Mouse (Mus musculus): ENCODE results near the gene Fbxl4. TPM values are rescaled to one million over a fixed set of nuclear protein-coding genes. Genes with fewer than 3 reads are reported as not detected.
"Not testable (repeated sequence)": the region's sequence is repeated elsewhere in the genome, so short reads cannot be mapped to it uniquely, and the experiment has no call there.

The Fbxl4 gene
- 24.4 and 26.2 TPM in 2 replicates for polyA plus RNA-seq (2012; rRNA removed)

DNA sequence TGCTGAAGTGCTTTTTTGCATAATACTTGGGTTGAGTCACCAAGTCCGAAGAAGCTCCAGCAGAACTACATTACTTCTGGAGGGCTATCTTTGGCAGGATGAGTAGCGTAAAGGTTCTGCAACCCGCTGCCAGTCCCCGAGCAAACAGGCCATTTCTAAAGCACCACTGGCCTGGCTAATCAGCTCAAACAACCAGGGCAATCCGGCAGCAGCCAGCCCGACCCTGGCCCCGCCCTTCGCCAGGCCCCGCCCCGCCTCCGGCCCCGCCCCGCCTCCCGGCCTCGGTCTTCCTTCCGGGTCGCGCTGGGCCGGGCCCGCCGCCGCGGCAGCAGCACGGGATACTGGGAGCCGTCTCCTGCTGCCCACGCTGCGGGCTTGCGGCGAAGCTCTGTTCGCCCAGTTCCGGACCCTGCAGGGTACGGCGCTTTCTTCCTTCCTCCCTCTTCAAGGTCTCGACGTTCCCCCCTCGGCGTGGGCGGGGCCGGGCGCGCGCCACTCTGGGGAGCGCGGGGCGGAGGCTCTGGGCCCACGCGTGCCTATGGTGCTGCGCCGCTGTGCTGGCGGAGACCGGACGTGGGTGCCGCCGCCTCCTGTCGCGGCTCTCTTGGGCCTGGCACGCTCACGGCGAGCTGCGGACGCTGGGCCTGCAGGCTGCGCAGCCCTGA is at the start of gene Fbxl4:
TSS of gene Fbxl4 (plus strand) at position 278 of the 665 bp plus-strand sequence.
- peak within 1 kb of the TSS; percentile 72 for H3K4me3 ChIP-seq (replicated peaks; ENCODE audit: insufficient read depth, low read depth, low read length)
- WGBS: under 1% methylated on average over 62 of the region's 62 CpGs
- no peaks in the 10 kb centered on the region for H3K27me3 ChIP-seq (ENCODE audit: control insufficient read depth, insufficient read depth, low read length)
- no peaks in the 10 kb centered on the region for H3K4me1 ChIP-seq (ENCODE audit: control insufficient read depth, insufficient read depth, low read length)
- DNase-seq: peak; percentile 84 to 88
- no peak for TF ChIP-seq CTCF (IDR thresholded peaks at IDR 0.05; ENCODE audit: borderline replicate concordance, insufficient read depth, low read depth, low read length)
- TF ChIP-seq POLR2A (IDR thresholded peaks at IDR 0.05; ENCODE audit: borderline replicate concordance, insufficient read depth, low read length): peak; percentile 28; the same call in 1 of the 2 replicates
- peak within 1 kb of the TSS; percentile 84 for H3K27ac ChIP-seq (ENCODE audit: insufficient read depth, low read length)

DNA sequence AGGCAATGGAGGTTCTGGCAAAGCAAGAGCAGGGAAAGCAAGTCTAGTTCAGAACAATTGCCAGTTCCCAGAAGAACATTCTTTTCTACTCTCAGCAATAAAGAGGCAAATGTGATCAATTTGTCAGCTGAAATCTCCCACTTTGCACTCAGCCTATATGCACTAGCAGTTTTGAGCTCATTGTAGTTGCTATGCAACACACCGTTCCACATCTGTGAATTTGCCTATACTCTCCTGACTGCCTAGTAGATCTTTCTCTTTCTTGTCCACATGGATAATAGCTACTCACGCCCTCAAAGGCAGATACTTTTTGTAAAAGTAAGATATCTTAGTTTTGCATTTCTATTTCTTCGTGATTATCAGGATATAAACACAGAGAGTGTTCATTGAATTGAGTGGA is 42.8 kb upstream of the Fbxl4 start:
- no peaks in the 10 kb centered on the region for H3K4me1 ChIP-seq (ENCODE audit: control insufficient read depth, insufficient read depth, low read length)
- no peak overlapping the region for H3K27ac ChIP-seq (ENCODE audit: insufficient read depth, low read length)
- WGBS: 85% methylated on average over 3 of the region's 3 CpGs
- no peaks in the 10 kb centered on the region for H3K27me3 ChIP-seq (ENCODE audit: control insufficient read depth, insufficient read depth, low read length)
- TF ChIP-seq CTCF (IDR thresholded peaks at IDR 0.05; ENCODE audit: borderline replicate concordance, insufficient read depth, low read depth, low read length): no peak
- no peak for TF ChIP-seq POLR2A (IDR thresholded peaks at IDR 0.05; ENCODE audit: borderline replicate concordance, insufficient read depth, low read length)
- DNase-seq: no peak
- no peak overlapping the region for H3K4me3 ChIP-seq (replicated peaks; ENCODE audit: insufficient read depth, low read depth, low read length)

DNA sequence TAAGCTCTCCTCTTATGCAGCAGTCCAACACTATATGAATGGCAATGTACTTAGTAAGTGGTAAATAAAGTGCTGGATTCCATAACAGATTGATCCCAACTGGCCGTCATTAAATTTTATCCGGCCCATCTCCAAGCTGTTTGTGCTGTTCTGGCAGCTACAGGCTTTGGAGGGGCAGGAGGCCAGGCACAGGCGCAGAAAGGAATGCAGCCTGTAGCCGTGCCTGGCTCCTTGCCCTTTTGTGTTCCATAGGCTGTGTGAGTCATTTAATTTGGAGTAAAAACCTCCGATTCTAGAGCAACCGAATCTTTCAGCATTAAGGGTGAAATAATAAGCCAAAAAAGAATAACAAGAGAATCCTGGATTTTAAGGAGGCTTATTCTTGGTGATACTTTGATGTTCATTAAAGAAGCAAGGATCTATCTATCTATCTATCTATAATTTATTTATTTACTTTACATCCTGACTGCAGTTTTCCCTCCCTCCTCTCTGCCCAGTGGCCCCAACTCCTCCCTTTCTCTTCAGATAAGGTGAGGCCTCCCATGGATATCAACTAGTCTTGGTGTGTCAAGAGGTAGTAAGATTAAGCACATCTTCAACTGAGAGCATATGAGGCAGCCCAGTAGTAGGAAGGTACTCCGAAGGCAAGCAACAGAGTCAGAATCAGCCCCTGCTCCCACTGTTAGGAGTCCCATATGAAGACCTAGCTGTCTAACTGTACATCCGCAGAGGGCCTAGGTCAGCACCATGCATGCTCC is 14.3 kb upstream of the Fbxl4 start:
- H3K27ac ChIP-seq (ENCODE audit: insufficient read depth, low read length): no peak overlapping the region
- DNase-seq: peak in 1 of 2 experiments; percentile 45
- TF ChIP-seq CTCF (IDR thresholded peaks at IDR 0.05; ENCODE audit: borderline replicate concordance, insufficient read depth, low read depth, low read length): no peak
- no peak for TF ChIP-seq POLR2A (IDR thresholded peaks at IDR 0.05; ENCODE audit: borderline replicate concordance, insufficient read depth, low read length)
- 30% methylated on average over 8 of the region's 8 CpGs for WGBS
- H3K27me3 ChIP-seq (ENCODE audit: control insufficient read depth, insufficient read depth, low read length): no peaks in the 10 kb centered on the region
- H3K4me3 ChIP-seq (replicated peaks; ENCODE audit: insufficient read depth, low read depth, low read length): no peak overlapping the region
- peaks cover 3% of the 10 kb centered on the region; the same call in 1 of the 2 replicates for H3K4me1 ChIP-seq (ENCODE audit: control insufficient read depth, insufficient read depth, low read length)

DNA sequence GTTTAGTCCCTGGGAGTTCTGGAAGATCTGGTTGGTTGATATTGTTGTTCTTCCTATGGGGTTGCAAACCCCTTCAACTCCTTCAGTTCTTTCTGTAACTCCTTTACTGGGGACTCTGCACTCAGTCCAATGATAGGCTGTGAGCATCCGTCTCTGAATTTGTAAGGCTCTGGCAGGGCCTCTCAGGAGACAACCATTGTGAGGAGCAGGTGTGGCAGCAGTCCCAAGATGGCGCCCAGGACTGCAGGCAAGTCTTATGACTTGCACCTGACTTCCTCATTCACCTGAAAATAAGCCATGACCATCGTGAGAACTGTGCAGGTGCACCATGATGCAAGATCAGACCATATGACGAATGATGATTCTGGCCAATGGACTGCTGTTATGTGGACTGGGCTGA is 8.3 kb upstream of the Fbxl4 start:
- not testable (repeated sequence) for H3K27me3 ChIP-seq (ENCODE audit: control insufficient read depth, insufficient read depth, low read length); DNase-seq; H3K4me1 ChIP-seq (ENCODE audit: control insufficient read depth, insufficient read depth, low read length); H3K27ac ChIP-seq (ENCODE audit: insufficient read depth, low read length); H3K4me3 ChIP-seq (replicated peaks; ENCODE audit: insufficient read depth, low read depth, low read length)
- WGBS: 87% methylated on average over 4 of the region's 4 CpGs

- DNase-seq: no peak
- WGBS: 10% methylated on average over 10 of the region's 10 CpGs
- H3K27me3 ChIP-seq (ENCODE audit: control insufficient read depth, insufficient read depth, low read length): no peaks in the 10 kb centered on the region
- TF ChIP-seq CTCF (IDR thresholded peaks at IDR 0.05; ENCODE audit: borderline replicate concordance, insufficient read depth, low read depth, low read length): no peak
- TF ChIP-seq POLR2A (IDR thresholded peaks at IDR 0.05; ENCODE audit: borderline replicate concordance, insufficient read depth, low read length): no peak
- peak overlapping the region; percentile 84 for H3K27ac ChIP-seq (ENCODE audit: insufficient read depth, low read length)
- peak overlapping the region; percentile 72 for H3K4me3 ChIP-seq (replicated peaks; ENCODE audit: insufficient read depth, low read depth, low read length)
- no peaks in the 10 kb centered on the region for H3K4me1 ChIP-seq (ENCODE audit: control insufficient read depth, insufficient read depth, low read length)
Observed at GRCm38 (mm10) chr4:22357931-22358300, 573 bp downstream of the Fbxl4 start.

- Histone ChIP-seq H3K4me3 (replicated peaks; ENCODE audit: insufficient read depth, low read depth, low read length) (no peak overlapping the region), H3K27ac (ENCODE audit: insufficient read depth, low read length) (no peak overlapping the region), H3K27me3 (ENCODE audit: control insufficient read depth, insufficient read depth, low read length) (no peaks in the 10 kb centered on the region), H3K4me1 (ENCODE audit: control insufficient read depth, insufficient read depth, low read length) (no peaks in the 10 kb centered on the region)
- TF ChIP-seq CTCF (IDR thresholded peaks at IDR 0.05; ENCODE audit: borderline replicate concordance, insufficient read depth, low read depth, low read length) (no peak), POLR2A (IDR thresholded peaks at IDR 0.05; ENCODE audit: borderline replicate concordance, insufficient read depth, low read length) (no peak)
- DNase-seq: no peak
- 86% methylated on average over 10 of the region's 10 CpGs for WGBS
Observed at GRCm38 (mm10) chr4:22358487-22358886, 1.1 kb downstream of the Fbxl4 start.

GRCm38 (mm10) chr4:22367368-22367767 is 10.0 kb downstream of the Fbxl4 start:
- DNase-seq: no peak
- TF ChIP-seq POLR2A (IDR thresholded peaks at IDR 0.05; ENCODE audit: borderline replicate concordance, insufficient read depth, low read length): no peak
- TF ChIP-seq CTCF (IDR thresholded peaks at IDR 0.05; ENCODE audit: borderline replicate concordance, insufficient read depth, low read depth, low read length): no peak
- Histone ChIP-seq H3K27ac (ENCODE audit: insufficient read depth, low read length) (no peak overlapping the region), H3K27me3 (ENCODE audit: control insufficient read depth, insufficient read depth, low read length) (no peaks in the 10 kb centered on the region), H3K4me1 (ENCODE audit: control insufficient read depth, insufficient read depth, low read length) (no peaks in the 10 kb centered on the region), H3K4me3 (replicated peaks; ENCODE audit: insufficient read depth, low read depth, low read length) (no peak overlapping the region)
- WGBS: 70% methylated on average over 5 of the region's 5 CpGs

- 32% methylated on average over 1 of the region's 1 CpGs for WGBS
- no peak overlapping the region for H3K4me3 ChIP-seq (replicated peaks; ENCODE audit: insufficient read depth, low read depth, low read length)
Observed at GRCm38 (mm10) chr4:22378516-22378915, 21.2 kb downstream of the Fbxl4 start.

More at GRCm38 (mm10) chr4:22378516-22378915, 21.2 kb downstream of the Fbxl4 start:
- Histone ChIP-seq H3K27ac (ENCODE audit: insufficient read depth, low read length) (no peak overlapping the region), H3K4me1 (ENCODE audit: control insufficient read depth, insufficient read depth, low read length) (peaks cover 3% of the 10 kb centered on the region; the same call in 1 of the 2 replicates), H3K27me3 (ENCODE audit: control insufficient read depth, insufficient read depth, low read length) (no peaks in the 10 kb centered on the region)
- TF ChIP-seq CTCF (IDR thresholded peaks at IDR 0.05; ENCODE audit: borderline replicate concordance, insufficient read depth, low read depth, low read length): no peak
- no peak for TF ChIP-seq POLR2A (IDR thresholded peaks at IDR 0.05; ENCODE audit: borderline replicate concordance, insufficient read depth, low read length)
- no peak for DNase-seq

Data from cerebellum, adult 2 months (tissue).